Mouse (Mus musculus) liver, embryonic 15.5 days (tissue): ENCODE measurements at regions not wholly inside any gene's neighbourhood (a gene's known extent, or its start where the extent isn't known, plus 50 kb on each side); places are given as distances from the start of the nearest gene placed in this dataset.

ENCODE experiments used
- ATAC-seq: fragments of 200-750 bp; cut with Nextera tagmentation; 2 replicates; pipeline ENCODE4 v1.8.0; 2017; ENCODE audit warnings: moderate number of reproducible peaks, mild to moderate bottlenecking, moderate library complexity; ENCODE audit not compliant: insufficient read depth
- H3K27ac ChIP-seq: fragments of 300-500 bp; sonication (generic); replicated peaks from 2 replicates; pipeline ENCODE4 v1.5.1; 2015; ENCODE audit warnings: mild to moderate bottlenecking, inconsistent platforms
- H3K27me3 ChIP-seq: fragments of 300-500 bp; sonication (generic); 2 replicates; pipeline ENCODE4 v1.6.1; 2015; ENCODE audit warnings: mild to moderate bottlenecking, inconsistent platforms
- H3K36me3 ChIP-seq: fragments of 300-500 bp; sonication (generic); replicated peaks from 2 replicates; pipeline ENCODE4 v1.6.1; 2015; ENCODE audit warnings: moderate library complexity, mild to moderate bottlenecking, inconsistent platforms
- H3K4me1 ChIP-seq: fragments of 300-500 bp; sonication (generic); replicated peaks from 2 replicates; pipeline ENCODE4 v1.6.1; 2015; ENCODE audit warnings: inconsistent platforms
- H3K4me2 ChIP-seq: fragments of 300-500 bp; sonication (generic); 2 replicates; pipeline ENCODE4 v1.6.1; 2015; ENCODE audit warnings: moderate library complexity, mild to moderate bottlenecking, inconsistent platforms
- H3K4me3 ChIP-seq: fragments of 300-500 bp; sonication (generic); replicated peaks from 2 replicates; pipeline ENCODE4 v1.5.1; 2015; ENCODE audit warnings: mild to moderate bottlenecking, inconsistent platforms
- H3K9ac ChIP-seq: fragments of 300-500 bp; sonication (generic); 2 replicates; pipeline ENCODE4 v1.6.1; 2015; ENCODE audit warnings: moderate library complexity, mild to moderate bottlenecking, inconsistent platforms
- H3K9me3 ChIP-seq: fragments of 300-500 bp; sonication (generic); replicated peaks from 2 replicates; pipeline ENCODE4 v1.6.1; 2016; ENCODE audit warnings: inconsistent platforms
- WGBS: fragments of 180-500 bp; shearing (Covaris S2); methylation state at CpG from one replicate; pipeline ENCODE4 v1.1.7; 2015; ENCODE audit warnings: mixed read lengths; ENCODE audit not compliant: insufficient replicate concordance; 5-methylcytosine and 5-hydroxymethylcytosine counted together

GRCm38 (mm10) chr7:71193131-71193530 is 158.2 kb downstream of the Gm10295 start:
- no peaks in the 10 kb centered on the region for H3K9me3 ChIP-seq
- H3K27me3 ChIP-seq, result no peaks in the 10 kb centered on the region
- no peak overlapping the region for H3K4me3 ChIP-seq
- H3K36me3 ChIP-seq, result no peaks in the 10 kb centered on the region
- no peak overlapping the region for H3K9ac ChIP-seq
- no peak for ATAC-seq
- H3K4me1 ChIP-seq, result no peaks in the 10 kb centered on the region
- H3K27ac ChIP-seq, result no peak overlapping the region
- WGBS, result 25% methylated on average over 7 of the region's 7 CpGs
- peak overlapping the region; percentile 18; the same call in 1 of the 2 replicates for H3K4me2 ChIP-seq

DNA sequence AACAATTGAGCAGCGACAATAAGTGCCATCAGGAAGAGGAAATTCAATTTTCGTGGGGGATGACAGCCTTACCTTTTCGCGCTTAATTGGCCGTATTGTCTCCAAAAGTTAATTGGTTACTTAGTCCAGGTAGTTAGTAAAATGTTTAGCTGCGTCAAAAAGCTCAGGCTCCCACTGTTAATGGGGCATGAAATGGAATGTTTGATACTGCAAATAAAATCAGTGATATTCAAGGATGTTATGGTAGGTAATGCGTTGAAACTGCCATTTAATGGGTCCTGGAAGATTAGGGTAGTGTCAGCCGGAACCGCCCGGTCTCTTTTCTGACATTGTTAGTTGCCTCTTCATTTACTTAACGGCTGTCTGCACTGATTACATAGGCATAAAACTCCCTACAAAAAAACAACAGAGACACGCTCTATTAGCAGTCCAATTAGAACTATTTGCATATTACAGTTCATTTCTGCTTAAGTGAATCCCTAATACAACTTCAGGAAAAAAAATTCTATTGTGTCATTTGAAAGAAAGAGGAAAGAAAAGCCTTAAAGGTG is 161.0 kb downstream of the Gm10295 start:
- H3K36me3 ChIP-seq, result no peaks in the 10 kb centered on the region
- no peak for ATAC-seq
- no peak overlapping the region for H3K9ac ChIP-seq
- no peaks in the 10 kb centered on the region for H3K27me3 ChIP-seq
- H3K9me3 ChIP-seq, result no peaks in the 10 kb centered on the region
- H3K27ac ChIP-seq, result no peak overlapping the region
- no peak overlapping the region for H3K4me3 ChIP-seq
- WGBS, result 63% methylated on average over 12 of the region's 12 CpGs
- no peak overlapping the region for H3K4me2 ChIP-seq
- no peaks in the 10 kb centered on the region for H3K4me1 ChIP-seq

DNA sequence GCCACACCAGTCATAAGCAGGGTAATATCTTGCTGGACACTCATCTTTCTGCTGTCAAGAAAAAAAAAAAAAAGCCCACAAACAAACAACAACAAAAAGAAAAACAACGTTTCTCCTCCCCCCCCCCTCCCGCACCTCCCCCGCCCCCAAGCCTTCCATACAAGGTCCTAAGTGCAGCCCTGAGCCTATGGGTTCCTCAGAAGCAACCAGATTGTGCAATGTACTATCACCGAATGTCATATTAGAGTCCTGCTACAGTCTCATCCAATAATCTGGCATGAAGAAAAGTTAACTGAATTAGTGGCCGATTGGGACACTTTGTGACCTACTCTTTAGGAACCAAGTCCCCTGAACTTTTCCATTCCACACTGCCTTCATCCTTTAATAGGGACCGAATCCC is 161.5 kb downstream of the Gm10295 start:
- Histone ChIP-seq H3K36me3 (no peaks in the 10 kb centered on the region), H3K4me3 (no peak overlapping the region), H3K27ac (no peak overlapping the region), H3K4me1 (no peaks in the 10 kb centered on the region), H3K9ac (no peak overlapping the region), H3K27me3 (no peaks in the 10 kb centered on the region), H3K4me2 (no peak overlapping the region), H3K9me3 (no peaks in the 10 kb centered on the region)
- 56% methylated on average over 6 of the region's 6 CpGs for WGBS
- ATAC-seq, result no peak

- Histone ChIP-seq H3K4me1 (no peaks in the 10 kb centered on the region), H3K9ac (no peak overlapping the region), H3K36me3 (no peaks in the 10 kb centered on the region), H3K27me3 (no peaks in the 10 kb centered on the region), H3K27ac (no peak overlapping the region), H3K4me3 (no peak overlapping the region), H3K4me2 (no peak overlapping the region), H3K9me3 (no peaks in the 10 kb centered on the region)
- ATAC-seq, result no peak
- WGBS, result 13% methylated on average over 6 of the region's 6 CpGs
These were observed 163.2 kb downstream of the Gm10295 start for GRCm38 (mm10) chr7:71188119-71188518.

- 40% methylated on average over 4 of the region's 4 CpGs for WGBS
These were observed 176.4 kb downstream of the Gm10295 start for GRCm38 (mm10) chr7:71174871-71175270.

DNA sequence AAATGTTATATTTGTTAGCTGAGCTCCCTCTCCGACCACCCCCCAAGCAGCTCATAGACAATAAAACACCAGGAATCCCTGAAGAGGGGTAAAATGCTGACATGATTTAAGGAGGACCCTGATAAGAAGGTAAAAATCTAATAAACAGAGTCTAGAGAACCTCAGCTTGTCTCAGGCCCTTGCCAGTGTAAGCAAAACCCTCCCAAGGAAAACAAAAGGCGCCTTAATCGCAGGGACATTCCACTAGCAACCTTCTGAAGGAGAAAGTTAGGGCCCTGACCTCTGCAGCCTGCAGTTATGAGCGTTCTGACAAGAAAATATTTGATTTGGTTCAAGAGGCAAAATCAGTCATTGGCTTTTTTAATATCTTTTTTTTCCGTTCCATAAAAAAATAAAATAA is 212.2 kb downstream of the Gm10295 start:
- no peak overlapping the region for H3K9ac ChIP-seq
- no peak overlapping the region for H3K4me3 ChIP-seq
- no peak for ATAC-seq
- H3K9me3 ChIP-seq, result no peaks in the 10 kb centered on the region
- WGBS, result 54% methylated on average over 5 of the region's 5 CpGs
- H3K4me1 ChIP-seq, result no peaks in the 10 kb centered on the region
- no peak overlapping the region for H3K4me2 ChIP-seq
- no peaks in the 10 kb centered on the region for H3K36me3 ChIP-seq
- no peak overlapping the region for H3K27ac ChIP-seq
- H3K27me3 ChIP-seq, result no peaks in the 10 kb centered on the region

More at GRCm38 (mm10) chr7:71174871-71175270, 176.4 kb downstream of the Gm10295 start:
- Histone ChIP-seq H3K4me1 (no peaks in the 10 kb centered on the region), H3K36me3 (no peaks in the 10 kb centered on the region), H3K9ac (no peak overlapping the region), H3K27ac (no peak overlapping the region), H3K27me3 (no peaks in the 10 kb centered on the region), H3K9me3 (no peaks in the 10 kb centered on the region), H3K4me2 (no peak overlapping the region), H3K4me3 (no peak overlapping the region)
- no peak for ATAC-seq

DNA sequence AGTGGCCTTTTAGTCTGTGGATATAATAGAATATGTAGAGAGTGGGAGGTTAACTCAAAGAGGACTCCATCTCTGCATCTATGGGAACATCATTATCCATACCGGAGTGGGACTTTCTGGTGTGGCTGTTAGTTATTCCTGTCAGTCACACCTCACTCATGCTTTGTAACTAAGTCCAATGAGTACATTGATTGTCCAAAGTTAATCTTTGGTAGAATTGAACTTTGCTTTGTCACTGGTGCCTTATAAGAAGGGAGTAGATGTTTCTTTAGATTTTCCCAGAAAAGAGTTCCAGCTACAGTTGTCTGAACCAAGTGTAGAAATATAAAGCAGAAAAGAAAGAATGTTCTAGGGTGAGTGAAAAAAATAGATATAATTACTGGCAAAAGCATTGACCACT is 221.3 kb downstream of the Gm10295 start:
- no peaks in the 10 kb centered on the region for H3K4me1 ChIP-seq
- H3K4me2 ChIP-seq, result no peak overlapping the region
- H3K36me3 ChIP-seq, result no peaks in the 10 kb centered on the region
- no peaks in the 10 kb centered on the region for H3K9me3 ChIP-seq
- H3K27me3 ChIP-seq, result no peaks in the 10 kb centered on the region
- 71% methylated on average over 1 of the region's 1 CpGs for WGBS
- H3K27ac ChIP-seq, result no peak overlapping the region
- ATAC-seq, result no peak
- no peak overlapping the region for H3K9ac ChIP-seq
- no peak overlapping the region for H3K4me3 ChIP-seq

- H3K27me3 ChIP-seq, result no peaks in the 10 kb centered on the region
- peak; percentile 49; the same call in 1 of the 2 replicates for ATAC-seq
- H3K9ac ChIP-seq, result no peak overlapping the region
- 43% methylated on average over 3 of the region's 3 CpGs for WGBS
- no peaks in the 10 kb centered on the region for H3K9me3 ChIP-seq
- H3K4me3 ChIP-seq, result no peak overlapping the region
- no peaks in the 10 kb centered on the region for H3K36me3 ChIP-seq
- H3K4me1 ChIP-seq, result no peaks in the 10 kb centered on the region
- H3K27ac ChIP-seq, result no peak overlapping the region
- H3K4me2 ChIP-seq, result no peak overlapping the region
These were observed 222.4 kb downstream of the Gm10295 start for GRCm38 (mm10) chr7:71128928-71129327.

GRCm38 (mm10) chr7:71121453-71121852 is 229.8 kb downstream of the Gm10295 start:
- Histone ChIP-seq H3K4me3 (no peak overlapping the region), H3K36me3 (no peaks in the 10 kb centered on the region), H3K27me3 (no peaks in the 10 kb centered on the region), H3K9me3 (no peaks in the 10 kb centered on the region), H3K4me1 (no peaks in the 10 kb centered on the region), H3K9ac (no peak overlapping the region), H3K27ac (no peak overlapping the region), H3K4me2 (no peak overlapping the region)
- WGBS, result 32% methylated on average over 5 of the region's 5 CpGs
- ATAC-seq, result no peak

- Histone ChIP-seq H3K9ac (no peak overlapping the region), H3K27ac (no peak overlapping the region), H3K4me3 (no peak overlapping the region), H3K36me3 (no peaks in the 10 kb centered on the region), H3K27me3 (no peaks in the 10 kb centered on the region), H3K4me2 (no peak overlapping the region), H3K4me1 (no peaks in the 10 kb centered on the region), H3K9me3 (no peaks in the 10 kb centered on the region)
- WGBS, result 65% methylated on average over 4 of the region's 4 CpGs
- no peak for ATAC-seq
These were observed 230.3 kb downstream of the Gm10295 start for GRCm38 (mm10) chr7:71120975-71121374.

DNA sequence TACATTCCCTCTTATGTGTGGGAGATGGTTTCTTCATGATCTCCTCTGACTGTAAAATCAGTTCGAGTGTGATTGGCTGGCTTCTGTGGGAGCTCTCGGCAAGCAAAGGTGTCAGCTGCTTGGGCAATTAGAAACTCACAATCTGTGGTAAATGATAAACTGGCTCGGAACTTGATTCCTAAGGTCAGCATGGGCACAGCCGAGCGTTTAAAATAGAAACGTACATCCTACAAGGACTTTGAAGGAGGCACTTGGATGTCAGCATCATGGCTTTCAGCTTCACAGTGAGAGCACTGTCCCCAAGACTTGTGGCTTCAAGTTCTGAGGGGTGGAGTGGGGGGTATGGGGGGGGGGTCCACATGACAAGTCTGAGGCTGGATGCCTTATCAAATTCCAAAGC is 231.3 kb downstream of the Gm10295 start:
- H3K27ac ChIP-seq, result no peak overlapping the region
- no peaks in the 10 kb centered on the region for H3K4me1 ChIP-seq
- H3K36me3 ChIP-seq, result no peaks in the 10 kb centered on the region
- H3K9ac ChIP-seq, result no peak overlapping the region
- WGBS, result 42% methylated on average over 6 of the region's 6 CpGs
- H3K4me2 ChIP-seq, result no peak overlapping the region
- no peaks in the 10 kb centered on the region for H3K9me3 ChIP-seq
- no peak overlapping the region for H3K4me3 ChIP-seq
- H3K27me3 ChIP-seq, result no peaks in the 10 kb centered on the region
- no peak for ATAC-seq

DNA sequence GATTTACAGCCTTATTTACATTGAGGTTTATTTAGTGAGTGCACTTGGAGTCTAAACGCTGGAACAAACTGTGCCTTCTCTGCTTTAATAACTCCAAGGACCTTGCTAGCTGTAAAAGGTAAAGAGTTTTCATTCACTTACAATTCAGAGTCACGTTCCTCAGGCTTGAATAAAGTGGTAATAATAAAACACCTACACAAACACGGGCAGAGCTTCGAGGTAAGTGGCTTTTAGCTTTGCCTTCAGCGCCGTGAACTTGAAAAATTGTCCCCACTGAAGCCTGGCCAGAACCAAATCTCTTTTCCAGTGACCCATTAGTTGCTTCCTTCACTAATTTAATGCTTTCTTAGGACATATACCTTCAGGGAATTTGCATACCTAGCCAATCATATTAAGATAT is 244.2 kb downstream of the Gm10295 start:
- Histone ChIP-seq H3K9ac (no peak overlapping the region), H3K36me3 (no peaks in the 10 kb centered on the region), H3K4me3 (no peak overlapping the region), H3K27me3 (no peaks in the 10 kb centered on the region), H3K27ac (no peak overlapping the region), H3K4me1 (no peaks in the 10 kb centered on the region), H3K9me3 (no peaks in the 10 kb centered on the region), H3K4me2 (no peak overlapping the region)
- no peak for ATAC-seq
- WGBS, result 62% methylated on average over 6 of the region's 6 CpGs
